Mouse (Mus musculus) left cerebral cortex, postnatal 36 days (tissue): ENCODE measurements around the gene Krtap14. TPM values are rescaled to one million over a fixed set of nuclear protein-coding genes. Genes with fewer than 3 reads are reported as not detected.

Source experiments
- DNase-seq, 2 experiments: peaks; one replicate each; pipeline ENCODE4 v3.0.0; 2021 to 2022; ENCODE audit warnings: low spot score in 2 of 2, mixed read lengths in 1 of 2
- intact Hi-C: fragments of 180-260 bp; cut with DNase I; formaldehyde crosslinking; loops from one replicate; pipeline ENCODE4 v1.15.1; 2025
- total RNA-seq, 2 experiments: library from RNA; stranded (reverse); gene quantifications; 2 replicates each; pipeline ENCODE4 v1.2.3; 2021

The Krtap14 gene
- not detected for total RNA-seq

DNA sequence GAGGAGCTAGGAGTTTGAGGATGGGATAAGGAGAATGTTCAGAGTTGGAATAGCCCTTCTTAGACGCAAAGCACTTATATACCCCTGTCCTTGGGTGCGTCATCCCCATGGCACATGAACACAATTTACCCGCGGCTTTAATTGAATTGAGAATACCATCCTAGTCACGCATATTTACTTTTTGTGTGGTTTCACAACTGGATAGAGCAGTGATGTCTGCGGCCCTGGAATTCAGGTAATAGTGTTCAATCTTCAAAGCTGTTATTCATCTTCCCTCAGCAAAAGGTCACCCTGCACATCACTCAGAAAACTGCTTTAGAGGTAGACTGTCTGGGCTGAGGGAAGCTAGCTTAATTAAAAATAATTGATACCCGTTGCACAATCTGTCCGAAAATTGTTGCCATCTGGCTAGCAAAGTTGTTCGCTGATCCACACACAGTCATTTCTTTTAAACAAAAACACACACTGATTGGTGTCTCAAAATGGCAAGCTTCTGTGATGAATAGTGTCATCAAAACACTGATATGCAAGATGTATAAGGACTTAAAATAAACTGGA, at the start of gene Krtap14:
Gene Krtap14 (minus strand): TSS at position 51 of the 558 bp plus-strand sequence.
- DNase-seq = no peak
- intact Hi-C loops = loop anchor here (10.0 kb wide), 1 partner anchor 451 kb away; no protein-coding TSS in a partner anchor

DNA sequence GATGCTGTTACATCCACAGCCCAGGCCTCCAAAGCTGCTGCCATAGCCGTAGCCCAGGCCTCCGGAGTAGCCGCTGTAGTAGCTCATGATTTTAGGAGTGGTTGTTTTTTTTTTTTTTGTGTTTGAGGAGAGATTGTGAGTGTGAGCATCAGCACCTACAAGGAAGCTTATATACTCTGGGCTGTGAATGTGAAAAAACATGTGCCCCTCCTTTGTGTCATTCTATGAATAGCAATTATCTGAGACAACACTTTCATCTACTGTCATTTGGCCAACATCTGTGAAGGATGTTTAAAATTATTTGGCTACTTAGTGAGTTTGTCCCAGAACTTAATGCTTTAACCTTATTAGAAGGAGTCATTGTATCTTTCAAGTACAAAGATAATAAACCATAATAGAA, 48.2 kb upstream of the Krtap14 start, which contains the start of gene Krtap19-2:
Gene Krtap19-2 (minus strand): TSS at position 101 of the 400 bp plus-strand sequence.
- DNase-seq = no peak
- intact Hi-C loops = no loop called here

DNA sequence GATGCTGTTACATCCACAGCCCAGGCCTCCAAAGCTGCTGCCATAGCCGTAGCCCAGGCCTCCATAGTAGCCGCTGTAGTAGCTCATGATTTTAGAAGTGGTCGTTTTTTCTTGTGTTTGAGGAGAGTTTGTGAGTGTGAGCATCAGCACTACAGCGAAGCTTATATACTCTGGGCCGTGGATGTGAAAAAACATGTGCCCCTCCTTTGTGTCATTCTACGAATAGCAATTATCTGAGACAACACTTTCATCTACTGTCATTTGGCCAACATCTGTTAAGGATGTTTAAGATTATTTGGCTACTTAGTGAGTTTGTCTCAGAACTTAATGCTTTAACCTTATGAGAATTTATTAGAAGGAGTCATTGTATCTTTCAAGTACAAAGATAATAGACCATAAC, 43.4 kb upstream of the Krtap14 start, which contains the start of gene Krtap19-1:
Gene Krtap19-1 (minus strand): TSS at position 101 of the 400 bp plus-strand sequence.
- no peak for DNase-seq
- intact Hi-C loops = no loop called here

DNA sequence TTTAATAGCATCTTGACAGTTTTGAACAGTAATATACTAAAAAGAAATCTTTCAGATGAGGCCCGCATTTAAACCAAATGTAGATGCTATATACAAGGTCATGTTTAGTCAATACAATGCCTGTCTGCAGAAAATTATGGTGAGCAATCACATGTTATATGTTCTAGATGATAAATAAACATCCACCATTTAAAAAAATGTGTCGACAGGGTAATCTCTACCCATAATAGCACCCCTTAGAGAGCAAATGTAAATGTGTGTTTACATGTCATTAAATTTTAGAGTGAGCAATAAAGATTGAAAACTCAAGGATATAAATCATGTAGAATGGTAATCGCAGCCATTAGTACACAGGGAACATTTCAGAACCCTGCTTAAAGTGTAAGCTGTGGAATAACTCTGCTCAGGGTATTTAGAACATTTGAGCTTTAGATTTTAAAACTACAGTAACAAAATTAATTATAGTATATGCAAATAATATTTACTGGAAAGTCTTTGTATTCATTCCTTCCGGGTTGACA, 39.0 kb upstream of the Krtap14 start:
- no peak for DNase-seq
- intact Hi-C loops = no loop called here

DNA sequence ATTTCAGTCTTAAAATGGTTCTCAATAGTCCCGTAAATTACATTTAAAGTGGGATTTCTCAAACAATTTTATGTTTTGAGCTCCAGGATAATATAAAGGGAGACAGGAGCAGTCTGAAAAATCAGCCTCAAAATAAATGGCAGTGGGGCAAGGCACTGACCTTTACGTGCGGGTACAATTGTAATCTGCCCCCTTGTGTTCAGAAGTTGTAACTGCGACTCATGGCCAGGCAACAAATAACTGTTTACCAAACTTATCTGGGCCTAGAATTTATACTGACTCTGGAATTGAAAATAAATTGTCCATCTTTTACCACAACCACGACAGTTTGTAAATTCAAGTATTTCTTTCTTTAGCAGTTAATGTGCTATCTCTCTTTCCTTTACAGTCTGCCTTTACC, 25.5 kb upstream of the Krtap14 start:
- intact Hi-C loops = no loop called here
- DNase-seq = no peak

DNA sequence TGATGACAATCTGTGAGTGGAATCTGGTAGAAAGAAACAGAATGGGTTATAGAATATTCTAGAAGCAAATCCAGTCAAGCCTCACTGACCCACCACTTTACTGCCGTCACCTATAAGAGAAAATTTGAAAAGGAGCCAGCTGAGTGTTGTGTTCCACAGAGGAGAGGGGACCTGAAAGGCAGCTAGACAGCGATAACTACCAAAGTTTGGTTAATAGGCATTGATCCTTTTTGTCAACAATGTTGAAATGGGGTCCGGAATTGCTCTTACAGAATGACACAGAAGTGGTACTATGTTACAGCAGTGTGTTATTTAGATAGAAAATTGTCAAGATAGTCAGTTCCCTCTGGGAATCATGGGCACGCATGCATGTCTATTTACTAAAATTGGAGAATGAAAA, 22.6 kb upstream of the Krtap14 start:
- intact Hi-C loops = no loop called here
- DNase-seq = no peak

DNA sequence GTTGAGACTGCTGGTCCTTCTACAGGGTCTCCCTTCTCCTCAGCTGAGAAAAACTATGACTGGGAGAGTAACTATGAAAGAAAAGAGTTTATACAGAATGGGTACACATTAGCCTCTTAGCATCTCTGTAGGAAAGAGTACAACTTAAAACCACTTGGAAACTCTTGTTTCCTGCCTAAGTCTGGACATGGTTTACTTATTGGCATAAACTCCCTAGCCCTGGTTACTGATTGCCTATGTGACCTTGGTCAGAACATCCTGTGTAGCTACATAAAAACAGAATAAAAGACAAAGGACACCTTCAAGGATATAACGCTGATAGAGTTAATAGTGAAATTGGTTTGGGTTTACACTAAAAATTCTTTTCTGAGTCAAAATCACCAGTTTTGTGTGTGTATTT, 21.4 kb upstream of the Krtap14 start:
- intact Hi-C loops = no loop called here
- no peak for DNase-seq

DNA sequence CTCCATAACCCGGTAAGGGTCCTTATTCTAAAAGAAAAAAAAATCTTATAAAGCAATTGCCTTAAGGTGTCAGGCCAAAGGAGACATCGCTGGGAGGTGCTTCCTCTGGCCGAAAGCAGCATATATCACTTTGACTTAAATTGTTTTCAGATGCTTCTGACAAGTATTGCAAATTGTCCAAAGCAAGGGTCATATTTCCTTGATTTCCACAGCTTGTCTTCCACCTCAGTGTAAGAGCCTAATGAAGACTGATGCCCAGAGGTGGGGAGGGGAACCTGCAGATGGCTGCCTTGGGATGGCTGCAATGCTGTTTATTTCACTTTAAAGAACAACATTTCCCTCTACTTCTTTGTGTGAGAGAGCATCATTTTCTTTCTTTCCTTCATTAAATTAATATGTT, 1.0 kb upstream of the Krtap14 start:
- intact Hi-C loops = loop anchor here (10.0 kb wide), 1 partner anchor 452 kb away; no protein-coding TSS in a partner anchor

DNA sequence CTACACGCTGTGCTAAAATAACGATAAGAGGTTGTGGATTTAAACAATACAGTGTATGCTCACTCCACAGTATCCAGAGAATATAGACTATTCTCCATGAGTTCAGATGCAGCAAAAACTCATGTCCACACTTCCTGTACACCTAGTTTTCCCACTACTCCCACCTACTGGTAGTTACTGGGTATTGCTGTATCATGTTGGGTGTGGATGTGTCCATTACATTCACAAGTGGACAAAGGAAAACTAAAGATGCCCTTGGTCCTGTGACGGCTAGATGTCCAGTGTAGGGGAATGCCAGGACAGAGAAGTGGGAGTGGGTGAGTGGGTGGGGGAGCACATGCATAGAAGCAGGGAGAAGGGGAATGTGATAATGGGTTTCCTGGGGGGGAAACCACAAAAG, 2.2 kb downstream of the Krtap14 start:
- no peak for DNase-seq

More for the DNA sequence above, 1.0 kb upstream of the Krtap14 start:
- no peak for DNase-seq

DNA sequence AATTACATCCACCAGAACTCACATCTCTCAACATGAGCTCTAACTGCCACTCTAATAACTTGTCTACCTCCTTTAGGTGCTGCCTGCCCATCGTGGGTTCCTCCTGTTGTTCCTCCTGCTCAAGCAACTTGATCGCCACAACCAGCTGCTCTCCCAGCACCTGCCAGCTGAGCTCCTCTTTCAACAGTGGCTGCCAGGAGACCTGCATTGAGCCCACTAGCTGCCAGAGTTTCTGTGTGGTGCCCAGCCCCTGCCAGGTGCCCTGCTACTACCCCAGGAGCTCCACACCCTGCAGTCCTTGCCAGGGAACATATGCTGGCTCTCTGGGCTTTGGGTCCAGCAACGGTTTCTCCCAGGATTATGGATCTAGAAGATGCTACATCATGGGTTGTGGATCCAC, 5.9 kb downstream of the Krtap14 start, which contains the start of gene Krtap15:
Gene Krtap15 (plus strand): TSS at position 150 of the 400 bp plus-strand sequence.
- DNase-seq = no peak
- intact Hi-C loops = loop anchor here (10.0 kb wide), 1 partner anchor 445 kb away; no protein-coding TSS in a partner anchor

More for the DNA sequence above, 2.2 kb downstream of the Krtap14 start:
- intact Hi-C loops = loop anchor here (10.0 kb wide), 1 partner anchor 449 kb away; no protein-coding TSS in a partner anchor

DNA sequence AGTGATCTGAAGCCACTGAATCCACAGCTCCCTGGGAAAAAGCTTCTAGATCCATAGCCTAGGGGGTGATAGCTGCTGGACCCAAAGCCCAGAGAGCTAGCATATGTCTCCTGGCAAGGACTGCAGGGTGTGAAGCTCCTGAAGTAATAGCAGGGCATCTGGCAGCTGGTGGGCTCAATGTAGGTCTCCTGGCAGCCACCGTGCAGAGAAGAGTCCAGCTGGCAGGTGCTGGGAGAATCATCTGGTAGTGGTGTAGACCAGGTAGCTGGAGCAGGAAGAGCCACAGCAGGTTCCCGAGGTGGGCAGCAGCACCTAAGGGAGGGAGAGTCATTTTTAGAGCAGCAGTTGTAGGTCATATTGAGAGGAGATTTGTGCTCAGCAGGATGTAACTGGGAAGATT, 14.1 kb downstream of the Krtap14 start, which contains the start of gene Gm20741:
Gene Gm20741 (minus strand): TSS at position 394 of the 400 bp plus-strand sequence.
- DNase-seq = no peak
- intact Hi-C loops = no loop called here

DNA sequence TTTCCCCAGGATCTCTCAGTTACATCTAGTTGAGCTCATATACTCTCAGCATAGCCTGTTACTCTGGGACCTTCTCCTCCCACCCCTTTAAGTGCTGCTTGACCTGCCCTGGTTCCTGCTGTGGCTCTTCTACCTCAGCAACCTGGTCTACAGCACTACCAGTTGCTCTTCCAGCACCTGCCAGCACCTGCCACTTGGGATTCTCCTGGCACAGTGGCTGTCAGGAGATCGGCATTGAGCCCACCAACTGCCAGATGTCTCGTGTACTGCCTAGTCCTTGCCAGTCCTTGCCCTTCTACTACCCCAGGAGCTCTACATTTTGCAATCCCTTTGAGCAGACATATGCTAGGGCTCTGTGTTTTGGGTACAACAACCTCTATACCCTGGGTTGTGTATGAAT, 39.2 kb downstream of the Krtap14 start:
- DNase-seq = no peak
- intact Hi-C loops = no loop called here

DNA sequence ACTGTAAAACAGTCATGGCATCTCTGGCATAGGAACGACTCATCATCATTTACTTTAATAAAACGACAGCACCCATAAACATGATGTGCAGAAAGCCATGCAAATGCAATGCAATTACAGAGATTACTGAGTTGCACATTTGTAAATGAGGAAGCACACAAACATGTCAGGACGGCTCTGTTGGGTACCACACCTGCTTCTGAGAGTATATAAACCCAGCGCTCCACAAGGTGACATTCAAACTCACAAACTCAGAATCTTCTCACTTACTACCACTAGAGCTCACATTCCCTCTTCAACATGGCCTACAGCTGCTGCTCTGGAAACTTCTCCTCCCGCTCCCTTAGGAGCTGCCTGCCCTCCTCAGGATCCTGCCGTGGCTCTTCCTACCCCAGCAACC, 48.3 kb downstream of the Krtap14 start, which contains the start of gene Gm5965:
Gene Gm5965 (plus strand): TSS at position 301 of the 400 bp plus-strand sequence.
- intact Hi-C loops = no loop called here
- no peak for DNase-seq

DNA sequence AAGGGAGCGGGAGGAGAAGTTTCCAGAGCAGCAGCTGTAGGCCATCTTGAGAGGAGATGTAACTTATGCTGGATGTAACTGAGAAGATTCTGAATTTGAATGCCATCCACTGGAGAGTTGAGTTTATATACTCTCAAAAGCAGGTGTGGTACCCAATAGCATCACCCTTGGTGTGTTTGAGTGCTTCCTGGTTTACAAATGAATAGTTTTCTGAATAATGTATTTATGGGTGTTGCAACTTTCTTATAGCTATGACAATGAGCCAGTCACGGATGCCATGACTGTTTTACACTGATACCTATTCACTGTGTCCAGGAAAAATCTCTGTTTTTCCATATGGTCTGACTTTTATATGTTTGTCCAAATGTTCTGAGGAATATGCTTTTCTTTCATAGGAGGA, 51.8 kb downstream of the Krtap14 start, which contains the start of gene 2310057N15Rik:
Gene 2310057N15Rik (minus strand): TSS at position 101 of the 400 bp plus-strand sequence.
- no peak for DNase-seq
- intact Hi-C loops = no loop called here

Other genes starting within 250 kb of the Krtap14 start
- gene Krtap24-1, start 213.9 kb downstream of the Krtap14 start, total RNA-seq = not detected
- gene 2310079G19Rik, start 198.5 kb downstream of the Krtap14 start, total RNA-seq = not detected
- not detected for gene Krtap26-1, start 178.3 kb downstream of the Krtap14 start, total RNA-seq
- not detected for gene Krtap27-1, start 154.5 kb downstream of the Krtap14 start, total RNA-seq
- gene 2310061N02Rik, start 118.2 kb downstream of the Krtap14 start, total RNA-seq = not detected
- gene Krtap13-1, start 97.3 kb downstream of the Krtap14 start, total RNA-seq = not detected
- gene Krtap13, start 74.5 kb downstream of the Krtap14 start, total RNA-seq = not detected
- not detected for gene 2310034C09Rik, start 67.3 kb downstream of the Krtap14 start, total RNA-seq
- gene 2310057N15Rik, start 51.9 kb downstream of the Krtap14 start, total RNA-seq = not detected
- gene Gm5965, start 48.2 kb downstream of the Krtap14 start, total RNA-seq = not detected
- gene Gm20741, start 13.9 kb downstream of the Krtap14 start, total RNA-seq = not detected
- gene Krtap15, start 5.9 kb downstream of the Krtap14 start, total RNA-seq = not detected
- gene Krtap19-1, start 43.3 kb upstream of the Krtap14 start, total RNA-seq = not detected
- not detected for gene Krtap19-2, start 48.1 kb upstream of the Krtap14 start, total RNA-seq
- not detected for gene Krtap19-3, start 51.9 kb upstream of the Krtap14 start, total RNA-seq
- not detected for gene Krtap19-4, start 58.9 kb upstream of the Krtap14 start, total RNA-seq
- gene Krtap19-5, start 70.3 kb upstream of the Krtap14 start, total RNA-seq = not detected
- gene Krtap19-9b, start 106.1 kb upstream of the Krtap14 start, total RNA-seq = not detected
- not detected for gene Krtap16-3, start 136.7 kb upstream of the Krtap14 start, total RNA-seq
- not detected for gene Krtap22-2, start 184.6 kb upstream of the Krtap14 start, total RNA-seq
- not detected for gene Gm10229, start 189.1 kb upstream of the Krtap14 start, total RNA-seq
- not detected for gene Krtap6-1, start 205.6 kb upstream of the Krtap14 start, total RNA-seq
- not detected for gene Gm10228, start 215.3 kb upstream of the Krtap14 start, total RNA-seq
- gene Krtap6-5, start 221.7 kb upstream of the Krtap14 start, total RNA-seq = not detected
- not detected for gene 1110025L11Rik, start 237.9 kb upstream of the Krtap14 start, total RNA-seq